Mouse (Mus musculus) midbrain, embryonic 16.5 days (tissue): ENCODE results near the gene Dnajc9. TPM values are rescaled to one million over a fixed set of nuclear protein-coding genes. Genes with fewer than 3 reads are reported as not detected.

Source experiments
- ATAC-seq: fragments of 200-750 bp; cut with Nextera tagmentation; 2 replicates; pipeline ENCODE4 v1.8.0; 2017; ENCODE audit warnings: moderate TSS enrichment
- H3K27ac ChIP-seq: fragments of 300-500 bp; sonication (generic); 2 replicates; pipeline ENCODE4 v1.5.1; 2014; ENCODE audit warnings: mild to moderate bottlenecking, low read length, mixed read lengths
- H3K27me3 ChIP-seq: fragments of 300-500 bp; sonication (generic); 2 replicates; pipeline ENCODE4 v1.6.1; 2014; ENCODE audit warnings: low read depth, low read length, mixed read lengths; ENCODE audit not compliant: control insufficient read depth, insufficient read depth
- H3K36me3 ChIP-seq: fragments of 300-500 bp; sonication (generic); 2 replicates; pipeline ENCODE4 v1.6.1; 2014; ENCODE audit warnings: mild to moderate bottlenecking, low read length, moderate library complexity, mixed read lengths; ENCODE audit not compliant: control insufficient read depth, insufficient read depth
- H3K4me1 ChIP-seq: fragments of 300-500 bp; sonication (generic); 2 replicates; pipeline ENCODE4 v1.6.1; 2014; ENCODE audit warnings: mild to moderate bottlenecking, low read length, mixed read lengths; ENCODE audit not compliant: control insufficient read depth, insufficient read depth
- H3K4me2 ChIP-seq: fragments of 300-500 bp; sonication (generic); 2 replicates; pipeline ENCODE4 v1.6.1; 2014; ENCODE audit warnings: mild to moderate bottlenecking, low read length, mixed read lengths
- H3K4me3 ChIP-seq: fragments of 300-500 bp; sonication (generic); 2 replicates; pipeline ENCODE4 v1.5.1; 2014; ENCODE audit warnings: low read depth, mild to moderate bottlenecking, low read length, moderate library complexity, mixed read lengths
- H3K9ac ChIP-seq: fragments of 300-500 bp; sonication (generic); 2 replicates; pipeline ENCODE4 v1.6.1; 2014; ENCODE audit warnings: low read depth, low read length, mixed read lengths
- H3K9me3 ChIP-seq: fragments of 300-500 bp; sonication (generic); replicated peaks from 2 replicates; pipeline ENCODE4 v1.6.1; 2014; ENCODE audit warnings: mild to moderate bottlenecking, low read length, mixed read lengths; ENCODE audit not compliant: control insufficient read depth, poor library complexity, severe bottlenecking
- WGBS: fragments of 180-500 bp; shearing (Covaris S2); extraction: QIAGEN DNeasy Blood & Tissue Kit; methylation state at CpG from one replicate; pipeline ENCODE4 v1.1.7; 2014; 5-methylcytosine and 5-hydroxymethylcytosine counted together
- polyA plus RNA-seq: library from polyadenylated mRNA; unstranded; fragments of >200 nt; fragmentation: Nextera tagmentation; extraction: Ambion mirVana; gene quantifications from 2 replicates; pipeline ENCODE4 v1.2.1, GENCODE M21; 2015

Dnajc9 gene
- polyA plus RNA-seq, 1 experiment from 2014 or later = 124 TPM

GRCm38 (mm10) chr14:20340149-20340548, 48.6 kb downstream of the Dnajc9 start:
- Histone ChIP-seq H3K27me3 (no peaks in the 10 kb centered on the region), H3K9me3 (no peaks in the 10 kb centered on the region), H3K4me2 (no peak overlapping the region), H3K4me3 (no peak overlapping the region), H3K27ac (no peak overlapping the region), H3K36me3 (peaks cover 11% of the 10 kb centered on the region), H3K4me1 (no peaks in the 10 kb centered on the region), H3K9ac (no peak overlapping the region)
- ATAC-seq = no peak
- WGBS = 85% methylated on average over 8 of the region's 8 CpGs

- Histone ChIP-seq H3K9ac (no peak overlapping the region), H3K4me1 (no peaks in the 10 kb centered on the region), H3K4me3 (no peak overlapping the region), H3K27me3 (no peaks in the 10 kb centered on the region), H3K4me2 (no peak overlapping the region), H3K27ac (no peak overlapping the region), H3K36me3 (peaks cover 12% of the 10 kb centered on the region), H3K9me3 (no peaks in the 10 kb centered on the region)
- WGBS = 99% methylated on average over 5 of the region's 5 CpGs
- ATAC-seq = no peak
Observed at GRCm38 (mm10) chr14:20339415-20339814, 49.3 kb downstream of the Dnajc9 start.

Other genes starting within 250 kb of the Dnajc9 start
- gene Kcnk5, start 207.1 kb downstream of the Dnajc9 start, polyA plus RNA-seq = 0.70 and 0.85 TPM in 2 replicates
- not detected in 2 replicates for gene Kcnk16, start 119.7 kb downstream of the Dnajc9 start, polyA plus RNA-seq
- gene Nudt13, start 94.2 kb downstream of the Dnajc9 start, polyA plus RNA-seq = 13.9 and 16.3 TPM in 2 replicates
- gene Ecd, start 40.8 kb downstream of the Dnajc9 start, polyA plus RNA-seq = 47.9 and 49.1 TPM in 2 replicates
- 40.6 and 45.5 TPM in 2 replicates for gene Fam149b, start 40.7 kb downstream of the Dnajc9 start, polyA plus RNA-seq
- gene Mrps16, start 4.7 kb upstream of the Dnajc9 start, polyA plus RNA-seq = 58.7 and 61.5 TPM in 2 replicates
- 1.3 and 2.4 TPM in 2 replicates for gene Cfap70, start 63.3 kb upstream of the Dnajc9 start, polyA plus RNA-seq
- gene Anxa7, start 91.2 kb upstream of the Dnajc9 start, polyA plus RNA-seq = 13.1 and 16.1 TPM in 2 replicates
- 0.26 and 0.45 TPM in 2 replicates for gene Mss51, start 108.0 kb upstream of the Dnajc9 start, polyA plus RNA-seq
- 105 and 107 TPM in 2 replicates for gene Ppp3cb, start 157.7 kb upstream of the Dnajc9 start, polyA plus RNA-seq